Mouse (Mus musculus): ENCODE results near the gene Cadm2. TPM values are rescaled to one million over a fixed set of nuclear protein-coding genes. Genes with fewer than 3 reads are reported as not detected.

Cadm2 gene
- polyA plus RNA-seq, 1 experiment from 2014 or later = 2.1 TPM

DNA sequence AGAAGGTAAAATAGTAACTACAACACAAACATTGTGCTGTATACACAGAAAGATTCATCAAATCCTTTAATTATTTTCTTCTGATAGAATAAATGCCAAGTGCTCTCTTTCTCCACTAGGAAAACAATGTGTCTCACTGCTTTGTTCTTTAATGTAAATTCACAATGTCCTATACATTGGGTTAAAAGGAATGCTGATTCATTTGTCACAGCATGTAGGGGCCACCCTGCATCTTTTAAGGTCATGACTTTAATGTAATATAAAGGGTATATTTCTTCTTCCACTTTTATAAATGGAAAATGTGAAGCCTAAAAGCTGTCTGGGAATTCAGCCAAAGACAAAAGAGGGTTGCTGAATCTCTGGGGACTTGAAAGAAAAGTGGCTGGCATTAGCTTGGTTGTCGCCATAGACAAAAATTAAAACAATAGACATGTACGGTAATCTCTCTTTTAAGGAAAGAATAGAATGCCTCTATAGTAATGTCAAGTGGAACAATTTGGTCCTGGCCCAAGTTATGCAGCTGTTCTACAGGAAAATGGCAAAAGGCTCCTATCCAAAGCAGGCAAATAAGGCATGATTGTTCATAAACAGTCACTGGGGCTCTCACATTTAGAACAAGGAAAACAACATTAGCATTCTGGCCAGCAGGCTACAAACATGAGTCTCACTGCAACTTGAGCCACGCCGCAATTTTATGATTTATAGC is 851.9 kb downstream of the Cadm2 start:
- Histone ChIP-seq H3K4me2 (no peak overlapping the region), H3K27ac (no peak overlapping the region), H3K4me3 (replicated peaks) (no peak overlapping the region), H3K27me3 (replicated peaks) (no peaks in the 10 kb centered on the region), H3K9ac (no peak overlapping the region), H3K36me3 (no peaks in the 10 kb centered on the region), H3K9me3 (no peaks in the 10 kb centered on the region), H3K4me1 (no peaks in the 10 kb centered on the region)
- WGBS = 66% methylated on average over 4 of the region's 4 CpGs
- no peak for ATAC-seq (ENCODE audit: insufficient read depth, low FRiP score, low read depth)

DNA sequence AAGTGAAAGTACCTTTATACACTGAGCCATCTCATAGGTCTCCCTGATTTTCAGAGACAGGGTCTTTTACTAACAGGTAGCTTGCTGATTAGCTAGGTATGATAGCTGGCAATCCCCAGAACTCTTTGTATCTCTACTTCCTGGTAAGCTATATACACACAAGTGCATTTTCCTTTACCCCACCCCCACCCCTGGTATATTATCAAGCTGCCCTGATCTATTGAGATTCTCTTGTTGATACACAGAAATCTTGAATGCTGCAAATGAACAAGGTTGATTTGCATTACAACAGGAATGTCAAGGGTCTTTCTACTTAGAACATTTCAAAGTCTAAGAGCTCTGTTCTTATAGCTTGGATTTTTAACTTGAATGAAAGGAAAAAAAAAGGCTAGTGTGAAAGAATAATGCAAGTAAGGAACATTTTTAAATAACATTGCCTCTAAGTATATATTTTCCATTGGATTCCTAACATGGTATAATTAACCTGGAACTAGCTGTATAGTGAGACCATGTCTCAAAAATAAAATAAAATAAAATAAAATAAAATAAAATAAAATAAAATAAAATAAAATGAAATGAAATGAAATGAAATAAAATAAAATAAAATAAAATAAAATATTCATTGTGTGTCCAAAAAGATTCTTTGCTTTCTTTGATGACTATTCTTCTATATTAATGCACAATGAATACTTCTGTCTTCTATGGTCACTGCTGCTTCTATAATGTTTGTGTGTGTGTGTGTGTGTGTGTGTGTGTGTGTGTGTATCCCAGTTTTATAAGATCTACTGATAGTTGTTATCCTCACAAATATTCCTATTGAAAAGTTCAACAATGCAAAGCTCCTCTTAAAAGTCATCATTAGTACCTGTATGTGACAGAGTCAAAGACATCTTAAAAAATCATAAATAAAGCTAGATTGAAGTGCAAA is 858.9 kb downstream of the Cadm2 start:
- Histone ChIP-seq H3K4me2 (no peak overlapping the region), H3K4me3 (replicated peaks) (no peak overlapping the region), H3K36me3 (no peaks in the 10 kb centered on the region), H3K4me1 (no peaks in the 10 kb centered on the region), H3K27ac (no peak overlapping the region), H3K27me3 (replicated peaks) (no peaks in the 10 kb centered on the region), H3K9ac (no peak overlapping the region), H3K9me3 (no peaks in the 10 kb centered on the region)
- no peak for ATAC-seq (ENCODE audit: insufficient read depth, low FRiP score, low read depth)

DNA sequence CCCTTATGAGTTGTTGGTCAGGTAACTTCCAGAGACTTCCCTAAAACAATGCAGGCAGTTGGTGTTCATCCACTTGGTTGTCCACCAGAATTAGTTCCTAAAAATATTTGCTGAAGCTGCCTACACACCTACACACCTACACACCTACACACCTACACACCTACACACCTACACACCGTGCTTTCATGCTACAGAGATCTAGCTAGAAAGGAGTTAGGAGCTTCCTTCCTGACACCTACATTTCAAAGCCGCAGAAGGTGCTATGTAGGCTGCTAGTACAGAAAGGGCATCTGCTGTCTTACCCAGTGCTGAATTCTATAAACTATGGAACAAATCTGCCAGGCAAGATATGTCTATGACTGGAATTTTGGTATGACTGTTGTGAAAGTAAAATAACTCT is 872.2 kb downstream of the Cadm2 start:
- no peak for ATAC-seq (ENCODE audit: insufficient read depth, low FRiP score, low read depth)
- whole genome bisulfite sequencing = 86% methylated on average over 2 of the region's 2 CpGs
- no peaks in the 10 kb centered on the region for H3K36me3 ChIP-seq

DNA sequence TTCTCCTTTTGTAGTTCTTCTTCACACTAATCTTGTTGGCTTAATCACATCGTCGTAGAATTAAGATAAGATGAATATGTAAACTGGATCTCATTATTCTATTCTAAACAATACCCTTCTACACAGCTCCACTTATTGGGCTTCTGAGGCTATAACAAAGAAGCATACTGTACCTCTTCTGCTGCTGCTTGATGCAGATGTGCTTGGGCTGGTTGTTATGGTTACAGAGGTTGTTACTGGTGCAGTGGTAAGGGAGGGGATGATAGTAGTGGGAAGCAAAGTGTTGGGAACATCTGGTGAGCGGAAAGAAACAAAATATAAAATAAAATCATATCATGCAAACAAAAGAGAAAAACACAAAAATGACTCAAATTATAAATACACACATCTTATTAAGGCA is 889.5 kb downstream of the Cadm2 start:
- H3K4me3 ChIP-seq (replicated peaks) = no peak overlapping the region
- H3K9ac ChIP-seq = no peak overlapping the region
- H3K4me2 ChIP-seq = no peak overlapping the region
- 60% methylated on average over 3 of the region's 3 CpGs for WGBS
- H3K9me3 ChIP-seq = no peaks in the 10 kb centered on the region
- no peaks in the 10 kb centered on the region for H3K27me3 ChIP-seq (replicated peaks)
- ATAC-seq (ENCODE audit: insufficient read depth, low FRiP score, low read depth) = no peak
- no peaks in the 10 kb centered on the region for H3K36me3 ChIP-seq
- no peak overlapping the region for H3K27ac ChIP-seq
- no peaks in the 10 kb centered on the region for H3K4me1 ChIP-seq

More for the DNA sequence above, 872.2 kb downstream of the Cadm2 start:
- no peak overlapping the region for H3K27ac ChIP-seq
- H3K9ac ChIP-seq = no peak overlapping the region
- H3K4me3 ChIP-seq (replicated peaks) = no peak overlapping the region
- H3K4me1 ChIP-seq = no peaks in the 10 kb centered on the region
- H3K9me3 ChIP-seq = no peaks in the 10 kb centered on the region
- no peaks in the 10 kb centered on the region for H3K27me3 ChIP-seq (replicated peaks)
- no peak overlapping the region for H3K4me2 ChIP-seq

DNA sequence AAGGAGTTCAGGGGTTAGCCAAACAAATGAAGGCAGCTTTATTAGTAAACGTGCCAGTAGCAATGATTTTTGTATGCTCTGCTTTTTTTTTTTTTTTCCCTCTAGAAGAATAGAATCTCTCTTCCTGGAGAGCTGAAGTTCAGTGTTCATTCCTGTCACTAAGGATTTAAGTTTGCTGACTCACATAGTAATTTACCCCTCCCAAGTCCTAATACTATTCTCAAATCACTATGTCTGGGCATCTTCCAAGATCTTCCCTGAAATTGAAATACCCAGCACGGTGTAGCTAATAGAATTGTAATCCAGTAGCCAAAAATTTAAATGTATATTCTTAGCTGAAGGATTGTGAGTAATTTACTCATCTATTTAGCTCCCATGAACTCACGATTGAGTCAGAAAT is 914.2 kb downstream of the Cadm2 start:
- no peaks in the 10 kb centered on the region for H3K36me3 ChIP-seq
- 52% methylated on average over 3 of the region's 3 CpGs for WGBS
- no peak overlapping the region for H3K27ac ChIP-seq
- no peak overlapping the region for H3K4me3 ChIP-seq (replicated peaks)
- ATAC-seq (ENCODE audit: insufficient read depth, low FRiP score, low read depth) = no peak
- no peak overlapping the region for H3K4me2 ChIP-seq
- H3K27me3 ChIP-seq (replicated peaks) = no peaks in the 10 kb centered on the region
- no peak overlapping the region for H3K9ac ChIP-seq
- H3K9me3 ChIP-seq = no peaks in the 10 kb centered on the region
- H3K4me1 ChIP-seq = no peaks in the 10 kb centered on the region

DNA sequence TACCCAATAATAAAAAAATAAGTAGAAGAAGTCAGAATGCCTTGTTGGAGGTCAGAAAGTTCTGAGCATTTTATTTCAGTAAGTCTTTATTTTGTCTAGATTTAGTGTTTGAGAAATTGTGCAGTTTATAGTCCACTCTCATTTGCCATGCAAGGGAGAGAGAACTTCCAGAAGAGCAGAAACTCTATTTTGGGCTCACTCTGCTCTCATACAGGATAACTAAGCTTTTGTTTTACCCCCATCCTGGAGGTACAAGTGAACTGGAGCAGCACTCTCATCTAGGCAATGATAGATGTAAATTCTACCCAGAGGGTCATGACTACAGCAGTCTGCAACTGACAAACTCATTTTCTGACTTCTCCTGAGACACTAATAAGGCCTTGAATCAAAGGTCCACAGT is 925.9 kb downstream of the Cadm2 start:
- H3K27ac ChIP-seq = no peak overlapping the region
- no peak for ATAC-seq (ENCODE audit: insufficient read depth, low FRiP score, low read depth)
- no peaks in the 10 kb centered on the region for H3K27me3 ChIP-seq (replicated peaks)
- H3K9me3 ChIP-seq = no peaks in the 10 kb centered on the region
- H3K4me1 ChIP-seq = no peaks in the 10 kb centered on the region
- H3K4me3 ChIP-seq (replicated peaks) = no peak overlapping the region
- H3K36me3 ChIP-seq = no peaks in the 10 kb centered on the region
- no peak overlapping the region for H3K4me2 ChIP-seq
- H3K9ac ChIP-seq = no peak overlapping the region

DNA sequence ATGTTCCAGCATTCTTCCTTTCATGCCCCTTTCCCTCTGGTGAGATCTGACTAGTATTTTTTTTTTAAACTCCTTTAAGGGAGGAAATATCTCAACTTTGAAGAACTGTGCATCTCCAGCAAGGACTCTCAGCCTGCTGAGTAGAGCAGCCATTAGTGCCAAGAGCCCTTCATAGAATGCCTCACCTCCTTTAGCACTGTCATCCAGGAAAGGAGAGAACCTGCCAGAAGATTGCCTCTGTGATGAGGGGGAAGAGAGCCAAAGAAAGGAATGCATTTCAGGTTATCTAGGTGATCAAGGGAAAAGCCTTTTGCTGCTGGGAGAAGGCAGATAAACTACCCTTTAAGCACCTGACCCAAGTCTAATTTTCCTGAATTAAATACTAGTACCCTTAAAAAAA is 943.5 kb downstream of the Cadm2 start:
- no peak overlapping the region for H3K27ac ChIP-seq
- no peak overlapping the region for H3K4me3 ChIP-seq (replicated peaks)
- H3K4me2 ChIP-seq = no peak overlapping the region
- no peaks in the 10 kb centered on the region for H3K9me3 ChIP-seq
- H3K27me3 ChIP-seq (replicated peaks) = no peaks in the 10 kb centered on the region
- H3K4me1 ChIP-seq = no peaks in the 10 kb centered on the region
- ATAC-seq (ENCODE audit: insufficient read depth, low FRiP score, low read depth) = no peak
- no peak overlapping the region for H3K9ac ChIP-seq
- H3K36me3 ChIP-seq = no peaks in the 10 kb centered on the region

DNA sequence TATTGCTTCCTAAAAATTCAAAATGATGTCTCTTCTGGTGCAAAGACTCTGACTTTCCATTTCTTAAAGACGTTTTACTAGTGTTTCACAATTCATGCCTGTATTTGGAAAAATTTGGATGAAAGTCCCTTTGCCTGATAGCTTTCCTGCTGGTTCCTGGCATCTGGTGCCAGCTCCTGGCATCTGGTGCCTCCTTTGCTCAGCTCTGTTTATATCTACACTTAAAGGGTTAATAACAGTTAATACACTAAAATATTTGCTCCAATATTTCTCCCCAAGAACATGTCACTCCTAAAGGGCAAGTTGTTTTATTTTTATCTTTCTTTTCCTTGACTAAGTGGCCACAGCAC is 969.7 kb downstream of the Cadm2 start:
- Histone ChIP-seq H3K4me1 (no peaks in the 10 kb centered on the region), H3K27ac (no peak overlapping the region), H3K27me3 (replicated peaks) (no peaks in the 10 kb centered on the region), H3K9ac (no peak overlapping the region), H3K36me3 (no peaks in the 10 kb centered on the region), H3K4me2 (no peak overlapping the region), H3K4me3 (replicated peaks) (no peak overlapping the region), H3K9me3 (no peaks in the 10 kb centered on the region)
- ATAC-seq (ENCODE audit: insufficient read depth, low FRiP score, low read depth) = no peak
- WGBS = 68% methylated on average over 1 of the region's 1 CpGs

DNA sequence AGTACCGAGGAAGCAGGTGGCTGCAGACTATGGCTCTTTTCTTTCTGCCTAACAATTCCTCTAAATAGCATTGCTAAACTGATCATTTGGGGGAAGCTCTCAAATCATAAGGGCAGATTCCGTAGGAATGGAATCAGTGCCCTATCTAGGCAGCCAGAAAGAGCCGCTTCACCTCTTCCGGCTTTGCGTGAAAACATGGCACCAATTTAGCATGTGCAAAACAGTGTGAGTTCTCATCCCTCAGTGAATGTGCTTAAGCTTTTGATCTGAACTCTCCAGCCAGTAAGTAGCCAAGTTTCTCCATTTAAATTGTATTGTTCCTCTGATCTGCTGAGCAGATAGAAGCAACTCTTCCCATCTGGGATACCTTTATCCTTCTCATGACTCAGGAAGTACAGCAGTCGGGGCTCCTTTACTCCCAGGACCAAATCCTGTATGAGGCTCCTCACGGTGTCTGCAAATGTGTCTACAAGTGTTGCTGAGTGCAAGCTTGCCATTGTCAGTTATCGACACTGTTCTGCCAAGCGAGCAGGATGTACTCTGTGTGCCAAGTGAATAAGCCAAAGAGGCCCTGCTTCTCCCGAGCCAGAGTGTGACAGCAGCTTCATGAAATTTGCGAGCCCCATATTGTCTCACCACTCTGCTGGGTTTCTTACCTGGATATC is 970.2 kb downstream of the Cadm2 start:
- no peaks in the 10 kb centered on the region for H3K36me3 ChIP-seq
- no peak for ATAC-seq (ENCODE audit: insufficient read depth, low FRiP score, low read depth)
- H3K9me3 ChIP-seq = no peaks in the 10 kb centered on the region
- 88% methylated on average over 11 of the region's 11 CpGs for WGBS
- no peaks in the 10 kb centered on the region for H3K27me3 ChIP-seq (replicated peaks)
- H3K4me3 ChIP-seq (replicated peaks) = no peak overlapping the region
- H3K27ac ChIP-seq = no peak overlapping the region
- H3K9ac ChIP-seq = no peak overlapping the region
- no peak overlapping the region for H3K4me2 ChIP-seq
- no peaks in the 10 kb centered on the region for H3K4me1 ChIP-seq

DNA sequence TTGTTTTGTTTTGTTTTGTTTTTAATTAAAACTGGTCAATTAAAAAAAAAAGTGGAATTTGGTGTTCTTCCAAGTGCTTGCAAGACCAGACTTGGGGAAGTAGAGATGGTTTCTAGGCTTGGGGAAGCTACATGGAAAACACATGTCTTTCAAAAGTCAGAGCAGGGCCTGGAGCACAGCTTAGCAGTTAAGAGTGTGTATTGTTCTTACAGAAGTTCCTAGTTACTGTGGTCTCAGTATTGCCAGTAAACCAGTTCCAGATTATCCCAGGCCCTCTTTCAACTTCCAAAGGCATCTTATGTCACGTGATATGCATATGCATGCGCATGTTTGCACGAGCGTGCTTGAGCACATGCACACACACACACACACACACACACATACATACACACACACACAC is 972.9 kb downstream of the Cadm2 start:
- H3K4me1 ChIP-seq = no peaks in the 10 kb centered on the region
- H3K4me3 ChIP-seq (replicated peaks) = no peak overlapping the region
- no peaks in the 10 kb centered on the region for H3K9me3 ChIP-seq
- H3K27ac ChIP-seq = no peak overlapping the region
- no peak for ATAC-seq (ENCODE audit: insufficient read depth, low FRiP score, low read depth)
- H3K9ac ChIP-seq = no peak overlapping the region
- H3K36me3 ChIP-seq = no peaks in the 10 kb centered on the region
- no peak overlapping the region for H3K4me2 ChIP-seq
- 91% methylated on average over 4 of the region's 4 CpGs for WGBS
- no peaks in the 10 kb centered on the region for H3K27me3 ChIP-seq (replicated peaks)

DNA sequence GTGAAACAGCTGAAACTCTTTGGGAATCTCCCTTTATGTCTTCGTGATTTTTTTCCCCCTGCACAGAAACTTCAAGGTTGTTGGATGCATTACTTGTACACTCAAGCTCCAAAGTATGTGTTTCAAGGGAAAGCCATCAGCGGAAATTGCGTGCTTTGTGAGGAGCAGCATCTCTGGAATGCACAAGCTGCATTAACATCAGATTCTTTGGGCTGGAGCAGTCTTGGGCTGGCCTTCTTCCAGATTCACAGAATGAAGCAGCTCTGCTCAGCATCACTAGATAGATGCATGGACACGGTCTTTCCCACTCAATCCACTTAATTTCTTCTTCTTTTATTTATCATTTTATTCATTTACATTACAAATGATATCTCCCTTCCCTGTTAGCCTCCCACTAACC is 977.1 kb downstream of the Cadm2 start:
- no peak for ATAC-seq (ENCODE audit: insufficient read depth, low FRiP score, low read depth)
- Histone ChIP-seq H3K27me3 (replicated peaks) (no peaks in the 10 kb centered on the region), H3K9me3 (no peaks in the 10 kb centered on the region), H3K4me3 (replicated peaks) (no peak overlapping the region), H3K4me1 (no peaks in the 10 kb centered on the region), H3K4me2 (no peak overlapping the region), H3K27ac (no peak overlapping the region), H3K36me3 (no peaks in the 10 kb centered on the region), H3K9ac (no peak overlapping the region)
- WGBS = 55% methylated on average over 4 of the region's 4 CpGs

DNA sequence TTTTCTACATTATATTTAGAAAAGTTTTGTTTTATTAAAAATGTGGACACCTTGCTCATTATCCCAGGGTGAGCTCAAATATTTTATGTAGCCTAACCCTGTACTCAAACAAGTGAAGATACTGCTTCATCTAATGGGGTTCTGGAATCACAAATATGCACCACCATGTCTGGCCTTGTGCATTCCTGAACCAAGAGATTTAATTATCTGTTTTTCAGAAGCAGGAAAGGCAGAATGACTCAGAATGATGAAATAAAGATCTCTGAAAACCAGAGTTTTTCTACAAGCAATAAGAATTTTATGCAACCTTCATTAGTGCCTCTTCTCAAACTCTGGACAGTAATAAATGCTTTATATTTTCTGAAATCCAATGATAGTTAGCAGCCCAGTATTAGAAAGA is 993.2 kb downstream of the Cadm2 start:
- no peak overlapping the region for H3K9ac ChIP-seq
- no peak overlapping the region for H3K27ac ChIP-seq
- no peak overlapping the region for H3K4me3 ChIP-seq (replicated peaks)
- H3K9me3 ChIP-seq = no peaks in the 10 kb centered on the region
- no peak for ATAC-seq (ENCODE audit: insufficient read depth, low FRiP score, low read depth)
- no peak overlapping the region for H3K4me2 ChIP-seq
- H3K36me3 ChIP-seq = no peaks in the 10 kb centered on the region
- no peaks in the 10 kb centered on the region for H3K4me1 ChIP-seq
- no peaks in the 10 kb centered on the region for H3K27me3 ChIP-seq (replicated peaks)

All from stomach, embryonic 15.5 days (tissue).